Comparison of ENCODE assay signal across 11 mouse cellular contexts in genomic region chr5:115522981-115523499, GRCm38 (mm10). TPM values are rescaled to one million over a fixed set of nuclear protein-coding genes. Genes with fewer than 3 reads are reported as not detected.
DNase-seq lines count a peak whose midpoint lies in the region; ATAC-seq and TF ChIP-seq lines count a peak whose summit lies in the region.
"Had no signal": no experiment of that assay in that cellular context is flagged by ENCODE, and none has a peak within 500 bp of the region (broad histone marks: within the 10 kb centered on the region; RNA-seq: fewer than 3 reads in every experiment).

No protein-coding gene starts in this region.

- TF ChIP-seq CTCF in E14TG2a.4 (conservative IDR thresholded peaks at IDR 0.05; ENCODE audit: low read length) = no peak

- intact Hi-C loops in heart, postnatal 14 days (cut with DNase I) = no loop called here

- H3K36me3 ChIP-seq in heart, embryonic 14.5 days (ENCODE audit: control insufficient read depth, insufficient read depth, low read length) = peaks cover 9% of the 10 kb centered on the region
- peaks cover 2% of the 10 kb centered on the region; the same call in 1 of the 2 replicates for H3K36me3 ChIP-seq in E14TG2a.4 (ENCODE audit: insufficient read depth, low read length)
- no peaks in the 10 kb centered on the region; the same call in 1 of the 2 replicates for H3K36me3 ChIP-seq in heart, embryonic 15.5 days
- H3K36me3 ChIP-seq in limb, embryonic 11.5 days (ENCODE audit: control insufficient read depth, insufficient read depth, low read length) = no peaks in the 10 kb centered on the region
- H3K36me3 ChIP-seq in midbrain, embryonic 15.5 days (replicated peaks) = no peaks in the 10 kb centered on the region

- peak overlapping the region; percentile 16 to 74; a peak in 3 of 4 replicates for H3K27ac ChIP-seq in heart, embryonic 14.5 days (replicated peaks in 1 of 2; ENCODE audit: control insufficient read depth in 1 of 2, insufficient read depth in 1 of 2, low read depth in 2 of 2, low read length in 2 of 2)
- H3K27ac ChIP-seq in heart, embryonic 15.5 days = peak overlapping the region; percentile 80
- H3K27ac ChIP-seq in limb, embryonic 11.5 days (replicated peaks; ENCODE audit: low read depth, low read length) = peak overlapping the region; percentile 72
- H3K27ac ChIP-seq in midbrain, embryonic 15.5 days = no peak overlapping the region
- H3K27ac ChIP-seq: hindbrain, postnatal 0 days; liver, embryonic 14.5 days had no signal

- ATAC-seq in heart, embryonic 14.5 days (ENCODE audit: insufficient number of reproducible peaks, insufficient read depth, low FRiP score, low read depth) = no peak
- ATAC-seq in heart, embryonic 15.5 days (replicated peaks; ENCODE audit: insufficient number of reproducible peaks, insufficient read depth, low FRiP score, low read depth) = no peak
- no peak for ATAC-seq in limb, embryonic 11.5 days (ENCODE audit: insufficient number of reproducible peaks, low FRiP score, low TSS enrichment, low read depth)
- no peak for ATAC-seq in midbrain, embryonic 15.5 days (replicated peaks)
- ATAC-seq: hindbrain, postnatal 0 days had no signal

- no peak overlapping the region for H3K4me3 ChIP-seq in heart, embryonic 14.5 days (ENCODE audit: control insufficient read depth in 1 of 2, insufficient read depth in 1 of 2, low read depth in 1 of 2, low read length in 2 of 2)
- H3K4me3 ChIP-seq in E14TG2a.4 (replicated peaks; ENCODE audit: low read length) = peak overlapping the region; percentile 2; the same call in 1 of the 2 replicates
- H3K4me3 ChIP-seq in heart, embryonic 15.5 days = no peak overlapping the region
- H3K4me3 ChIP-seq in limb, embryonic 11.5 days (ENCODE audit: low read depth, low read length) = no peak overlapping the region
- H3K4me3 ChIP-seq in midbrain, embryonic 15.5 days = no peak overlapping the region

- no peak for DNase-seq in heart, postnatal 14 days
- no peak for DNase-seq in limb, embryonic 11.5 days (ENCODE audit: low spot score)
- DNase-seq in adrenal gland, adult 8-10 months = no peak
- no peak for DNase-seq in layer of hippocampus, postnatal 25 days (ENCODE audit: extremely low spot score in 1 of 2, low spot score in 1 of 2)
- DNase-seq: right cerebral cortex, postnatal 4 days had no signal

- WGBS in heart, embryonic 14.5 days = 63% methylated on average over 15 of the region's 15 CpGs
- 63% methylated on average over 15 of the region's 15 CpGs for WGBS in heart, embryonic 15.5 days
- 68% methylated on average over 15 of the region's 15 CpGs for WGBS in limb, embryonic 11.5 days
- 76% methylated on average over 15 of the region's 15 CpGs for WGBS in midbrain, embryonic 15.5 days

- H3K9ac ChIP-seq in heart, embryonic 14.5 days (ENCODE audit: low read length) = no peak overlapping the region
- H3K9ac ChIP-seq in heart, embryonic 15.5 days = 0 out of 2 replicates have a peak overlapping the region, but pooled peaks have one; percentile 7
- no peak overlapping the region for H3K9ac ChIP-seq in limb, embryonic 11.5 days (ENCODE audit: low read length)
- H3K9ac ChIP-seq in midbrain, embryonic 15.5 days = no peak overlapping the region
- H3K9ac ChIP-seq: liver, embryonic 14.5 days had no signal

- peaks cover 22 to 65% of the 10 kb centered on the region in 2 experiments for H3K4me1 ChIP-seq in heart, embryonic 14.5 days (ENCODE audit: control insufficient read depth in 2 of 2, insufficient read depth in 2 of 2, low read length in 2 of 2)
- H3K4me1 ChIP-seq in E14TG2a.4 (replicated peaks; ENCODE audit: low read depth, low read length) = peaks cover 79% of the 10 kb centered on the region
- H3K4me1 ChIP-seq in heart, embryonic 15.5 days (replicated peaks) = peaks cover 66% of the 10 kb centered on the region
- H3K4me1 ChIP-seq in limb, embryonic 11.5 days (ENCODE audit: control insufficient read depth, insufficient read depth, low read length) = peaks cover 52% of the 10 kb centered on the region
- H3K4me1 ChIP-seq in midbrain, embryonic 15.5 days = peaks cover 9% of the 10 kb centered on the region; the same call in 1 of the 2 replicates

- no peaks in the 10 kb centered on the region for H3K27me3 ChIP-seq in heart, embryonic 14.5 days (ENCODE audit: control insufficient read depth, insufficient read depth, low read length)
- no peaks in the 10 kb centered on the region for H3K27me3 ChIP-seq in E14TG2a.4 (ENCODE audit: insufficient read depth, low read length)
- H3K27me3 ChIP-seq in heart, embryonic 15.5 days = no peaks in the 10 kb centered on the region
- no peaks in the 10 kb centered on the region for H3K27me3 ChIP-seq in limb, embryonic 11.5 days (ENCODE audit: control insufficient read depth, insufficient read depth, low read length)
- H3K27me3 ChIP-seq in midbrain, embryonic 15.5 days (replicated peaks) = no peaks in the 10 kb centered on the region

- H3K9me3 ChIP-seq in heart, embryonic 14.5 days (ENCODE audit: control insufficient read depth, low read length) = no peaks in the 10 kb centered on the region
- H3K9me3 ChIP-seq in E14TG2a.4 (ENCODE audit: low read length) = no peaks in the 10 kb centered on the region
- H3K9me3 ChIP-seq in heart, embryonic 15.5 days (replicated peaks) = no peaks in the 10 kb centered on the region
- no peaks in the 10 kb centered on the region for H3K9me3 ChIP-seq in limb, embryonic 11.5 days (ENCODE audit: control insufficient read depth, low read length)
- H3K9me3 ChIP-seq in midbrain, embryonic 15.5 days = no peaks in the 10 kb centered on the region

- no peak overlapping the region for H3K4me2 ChIP-seq in heart, embryonic 14.5 days (ENCODE audit: low read length)
- no peak overlapping the region for H3K4me2 ChIP-seq in heart, embryonic 15.5 days
- no peak overlapping the region for H3K4me2 ChIP-seq in limb, embryonic 11.5 days (ENCODE audit: low read depth, severe bottlenecking)
- no peak overlapping the region for H3K4me2 ChIP-seq in midbrain, embryonic 15.5 days

RNA-seq across cellular contexts. Expression of gene Pxn, which starts 16.6 kb away (rescaled TPM):
- 14.4 and 19.1 TPM in 2 replicates for polyA plus RNA-seq in heart, embryonic 14.5 days (2014; fragmentation: Nextera tagmentation; extraction: Ambion mirVana)
- 10 to 100 TPM; 52.4 to 54.2 TPM for total RNA-seq in heart, postnatal 14 days (2021)
- 33.5 and 46.2 TPM in 2 replicates for polyA plus RNA-seq in heart, embryonic 15.5 days (2015; fragmentation: Nextera tagmentation; extraction: Ambion mirVana)
- 13.5 and 17.7 TPM in 2 replicates for polyA plus RNA-seq in limb, embryonic 11.5 days (2014; fragmentation: Nextera tagmentation; extraction: Ambion mirVana)
- 10 to 100 TPM; 32.1 to 64.5 (median 44.8) TPM for total RNA-seq in adrenal gland, adult 8-10 months (2022)
- total RNA-seq in layer of hippocampus, postnatal 25 days (2021) = 10 to 100 TPM; 30.9 to 41.9 TPM
- polyA plus RNA-seq in midbrain, embryonic 15.5 days (2015; fragmentation: Nextera tagmentation; extraction: Ambion mirVana) = 20.4 and 20.9 TPM in 2 replicates

RNA-seq across cellular contexts. Expression of gene Rplp0, which starts 36.2 kb away (rescaled TPM):
- polyA plus RNA-seq in heart, embryonic 14.5 days (2014; fragmentation: Nextera tagmentation; extraction: Ambion mirVana) = 1,183 and 1,268 TPM in 2 replicates
- total RNA-seq in heart, postnatal 14 days (2021) = 100 to 1,000 TPM; 645 to 715 TPM
- 925 and 1,001 TPM in 2 replicates for polyA plus RNA-seq in heart, embryonic 15.5 days (2015; fragmentation: Nextera tagmentation; extraction: Ambion mirVana)
- polyA plus RNA-seq in limb, embryonic 11.5 days (2014; fragmentation: Nextera tagmentation; extraction: Ambion mirVana) = 1,447 and 1,526 TPM in 2 replicates
- 100 to 1,000 TPM; 682 to 769 (median 720) TPM for total RNA-seq in adrenal gland, adult 8-10 months (2022)
- 100 to 1,000 TPM; 251 to 264 TPM for total RNA-seq in layer of hippocampus, postnatal 25 days (2021)
- 811 and 847 TPM in 2 replicates for polyA plus RNA-seq in midbrain, embryonic 15.5 days (2015; fragmentation: Nextera tagmentation; extraction: Ambion mirVana)

RNA-seq across cellular contexts. Expression of gene Sirt4, which starts 38.5 kb away (rescaled TPM):
- polyA plus RNA-seq in heart, embryonic 14.5 days (2014; fragmentation: Nextera tagmentation; extraction: Ambion mirVana) = 19.2 and 22.5 TPM in 2 replicates
- 10 to 100 TPM; 17.9 to 18.7 TPM for total RNA-seq in heart, postnatal 14 days (2021)
- 20.9 TPM in 2 replicates for polyA plus RNA-seq in heart, embryonic 15.5 days (2015; fragmentation: Nextera tagmentation; extraction: Ambion mirVana)
- polyA plus RNA-seq in limb, embryonic 11.5 days (2014; fragmentation: Nextera tagmentation; extraction: Ambion mirVana) = 19.2 and 19.7 TPM in 2 replicates
- 10 to 100 TPM; 24.6 to 53.8 (median 41.2) TPM for total RNA-seq in adrenal gland, adult 8-10 months (2022)
- 10 to 100 TPM; 27.6 to 39.7 TPM for total RNA-seq in layer of hippocampus, postnatal 25 days (2021)
- polyA plus RNA-seq in midbrain, embryonic 15.5 days (2015; fragmentation: Nextera tagmentation; extraction: Ambion mirVana) = 31.6 and 32.6 TPM in 2 replicates

RNA-seq across cellular contexts. Expression of gene Gcn1l1, which starts 42.0 kb away (rescaled TPM):
- 25.2 and 26.3 TPM in 2 replicates for polyA plus RNA-seq in heart, embryonic 14.5 days (2014; fragmentation: Nextera tagmentation; extraction: Ambion mirVana)
- total RNA-seq in heart, postnatal 14 days (2021) = 10 to 100 TPM; 45.1 to 46.6 TPM
- polyA plus RNA-seq in heart, embryonic 15.5 days (2015; fragmentation: Nextera tagmentation; extraction: Ambion mirVana) = 20.9 and 28.8 TPM in 2 replicates
- polyA plus RNA-seq in limb, embryonic 11.5 days (2014; fragmentation: Nextera tagmentation; extraction: Ambion mirVana) = 39.6 and 44.5 TPM in 2 replicates
- 10 to 100 TPM; 69.2 to 98.2 (median 77.7) TPM for total RNA-seq in adrenal gland, adult 8-10 months (2022)
- total RNA-seq in layer of hippocampus, postnatal 25 days (2021) = 10 to 100 TPM; 65.8 to 79.7 TPM
- 48.3 and 53.4 TPM in 2 replicates for polyA plus RNA-seq in midbrain, embryonic 15.5 days (2015; fragmentation: Nextera tagmentation; extraction: Ambion mirVana)

RNA-seq across cellular contexts. Expression of gene Pla2g1b, which starts 57.0 kb away (rescaled TPM):
- not detected in 2 replicates for polyA plus RNA-seq in heart, embryonic 14.5 days (2014; fragmentation: Nextera tagmentation; extraction: Ambion mirVana)
- total RNA-seq in heart, postnatal 14 days (2021) = not detected
- polyA plus RNA-seq in heart, embryonic 15.5 days (2015; fragmentation: Nextera tagmentation; extraction: Ambion mirVana) = 0.32 and 0.52 TPM in 2 replicates
- polyA plus RNA-seq in limb, embryonic 11.5 days (2014; fragmentation: Nextera tagmentation; extraction: Ambion mirVana) = not detected in 2 replicates
- under 1 TPM in 1 of 4 experiments, not detected in 3; 0.93 TPM for total RNA-seq in adrenal gland, adult 8-10 months (2022)
- total RNA-seq in layer of hippocampus, postnatal 25 days (2021) = not detected
- not detected in 2 replicates for polyA plus RNA-seq in midbrain, embryonic 15.5 days (2015; fragmentation: Nextera tagmentation; extraction: Ambion mirVana)
- total RNA-seq: hindbrain, postnatal 0 days had no signal
- polyA plus RNA-seq: hindbrain, postnatal 0 days; liver, embryonic 14.5 days had no signal
